ENCODE assay signal across 23 mouse cellular contexts in genomic region chr8:94398587-94398986, GRCm38 (mm10). TPM values are rescaled to one million over a fixed set of nuclear protein-coding genes. Genes with fewer than 3 reads are reported as not detected.
DNase-seq lines count a peak whose midpoint lies in the region; ATAC-seq and TF ChIP-seq lines count a peak whose summit lies in the region.
"Had no signal": no experiment of that assay in that cellular context is flagged by ENCODE, and none has a peak within 500 bp of the region (broad histone marks: within the 10 kb centered on the region; RNA-seq: fewer than 3 reads in every experiment).

No protein-coding gene starts in this region.

- no peak overlapping the region for H3K9ac ChIP-seq in liver, postnatal 0 days (replicated peaks)
- H3K9ac ChIP-seq: forebrain, embryonic 13.5 days; hindbrain, embryonic 15.5 days; limb, embryonic 15.5 days; midbrain, embryonic 13.5 days had no signal

- peak; percentile 9 for DNase-seq in A20 (ENCODE audit: low read depth, low spot score)
- DNase-seq in CD8-positive naive resting alpha-beta T cell, adult 2 months (ENCODE audit: low read depth in 2 of 2, low spot score in 2 of 2): peak; percentile 31 to 52
- peak; percentile 21 to 41 for DNase-seq in thymus, postnatal 10 days (ENCODE audit: low spot score in 2 of 2)
- no peak for DNase-seq in adrenal gland, postnatal 4 days (ENCODE audit: low spot score in 2 of 2)
- DNase-seq in adrenal gland, postnatal 36 days: no peak
- no peak for DNase-seq in liver, postnatal 0 days
- DNase-seq: adrenal gland, adult 2 months; cerebellum, adult 11-12 months; cerebellum, postnatal 36 days; gastrocnemius, postnatal 36 days; kidney, adult 18-20 months; kidney, postnatal 14 days; layer of hippocampus, adult 9-11 months; lung, postnatal 36 days had no signal

- H3K4me3 ChIP-seq in liver, postnatal 0 days (ENCODE audit: low read depth, low read length): no peak overlapping the region
- H3K4me3 ChIP-seq: embryonic facial prominence, embryonic 10.5 days; forebrain, embryonic 13.5 days; hindbrain, embryonic 15.5 days; limb, embryonic 15.5 days; midbrain, embryonic 13.5 days had no signal

- peak; percentile 49 for ATAC-seq in megakaryocyte, adult 5-6 weeks (ENCODE audit: poor library complexity, severe bottlenecking)
- ATAC-seq in liver, postnatal 0 days: no peak
- ATAC-seq: forebrain, embryonic 13.5 days; midbrain, embryonic 13.5 days had no signal

- WGBS in liver, postnatal 0 days (ENCODE audit: insufficient replicate concordance): 63% methylated on average over 6 of the region's 6 CpGs

- no peak overlapping the region for H3K27ac ChIP-seq in liver, postnatal 0 days (ENCODE audit: low read depth)
- H3K27ac ChIP-seq: embryonic facial prominence, embryonic 10.5 days; forebrain, embryonic 13.5 days; hindbrain, embryonic 15.5 days; limb, embryonic 15.5 days; midbrain, embryonic 13.5 days had no signal

- no peak overlapping the region for H3K4me2 ChIP-seq in liver, postnatal 0 days (ENCODE audit: low read depth, low read length)
- H3K4me2 ChIP-seq: forebrain, embryonic 13.5 days; heart, embryonic 11.5 days; hindbrain, embryonic 15.5 days; limb, embryonic 15.5 days; midbrain, embryonic 13.5 days had no signal

- H3K9me3 ChIP-seq in liver, postnatal 0 days (ENCODE audit: low read length): no peaks in the 10 kb centered on the region
- H3K9me3 ChIP-seq: embryonic facial prominence, embryonic 10.5 days; forebrain, embryonic 13.5 days; hindbrain, embryonic 15.5 days; limb, embryonic 15.5 days; midbrain, embryonic 13.5 days had no signal

- H3K36me3 ChIP-seq in liver, postnatal 0 days (replicated peaks; ENCODE audit: insufficient read depth, low read length): peaks cover 34% of the 10 kb centered on the region

- TF ChIP-seq CTCF in liver, postnatal 0 days (IDR thresholded peaks at IDR 0.05; ENCODE audit: low read depth): no peak

- H3K4me1 ChIP-seq in liver, postnatal 0 days (ENCODE audit: insufficient read depth): 0 out of 2 replicates have a peak, but pooled peaks cover 2% of the 10 kb centered on the region
- H3K4me1 ChIP-seq: embryonic facial prominence, embryonic 10.5 days; forebrain, embryonic 13.5 days; hindbrain, embryonic 15.5 days; limb, embryonic 15.5 days; midbrain, embryonic 13.5 days had no signal

- no peak for TF ChIP-seq EP300 in liver, postnatal 0 days (IDR thresholded peaks at IDR 0.05; ENCODE audit: low read depth)

- H3K27me3 ChIP-seq in liver, postnatal 0 days (ENCODE audit: insufficient read depth, low read length): no peaks in the 10 kb centered on the region
- H3K27me3 ChIP-seq: forebrain, embryonic 13.5 days; hindbrain, embryonic 15.5 days; limb, embryonic 15.5 days; midbrain, embryonic 13.5 days had no signal

RNA-seq across cellular contexts. Expression of gene Herpud1, which starts 12.3 kb away (rescaled TPM):
- total RNA-seq in megakaryocyte, adult 5-6 weeks (2015): 71.9 and 76.0 TPM in 2 replicates
- 79.4 and 80.9 TPM in 2 replicates for total RNA-seq in megakaryocyte, adult 5-6 weeks (2017)
- 10 to 100 TPM; 65.5 to 75.2 TPM for total RNA-seq in adrenal gland, postnatal 4 days (2021)
- total RNA-seq in adrenal gland, postnatal 36 days (2021): 100 to 1,000 TPM; 109 to 110 TPM
- polyA plus RNA-seq in liver, postnatal 0 days (2015; fragmentation: Nextera tagmentation; extraction: Ambion mirVana): 250 and 269 TPM in 2 replicates

RNA-seq across cellular contexts. Expression of gene Nlrc5, which starts 35.6 kb away (rescaled TPM):
- total RNA-seq in megakaryocyte, adult 5-6 weeks (2015): 29.2 and 32.2 TPM in 2 replicates
- total RNA-seq in megakaryocyte, adult 5-6 weeks (2017): 27.4 and 28.2 TPM in 2 replicates
- total RNA-seq in adrenal gland, postnatal 4 days (2021): 1 to 10 TPM; 3.1 to 4.6 TPM
- 1 to 10 TPM; 3.5 to 7.4 TPM for total RNA-seq in adrenal gland, postnatal 36 days (2021)
- polyA plus RNA-seq in liver, postnatal 0 days (2015; fragmentation: Nextera tagmentation; extraction: Ambion mirVana): 0.82 and 1.3 TPM in 2 replicates
- total RNA-seq: MEL had no signal
- polyA plus RNA-seq: embryonic facial prominence, embryonic 10.5 days; heart, embryonic 11.5 days; neural tube, embryonic 11.5 days had no signal

Comparison
In these comparisons a context has a peak if more than half of its experiments do, and no peak if none do; other contexts are left out.
1. DNase-seq: peak in A20 (single experiment), CD8-positive naive resting alpha-beta T cell, adult 2 months (2 of 2) and thymus, postnatal 10 days (2 of 2); none in adrenal gland, postnatal 4 days (0 of 2), adrenal gland, postnatal 36 days (0 of 2) and liver, postnatal 0 days (single experiment).